Mouse (Mus musculus) cerebellum, adult 2 months (tissue): ENCODE data around the gene Gm9758.
"Not testable (repeated sequence)": the region's sequence is repeated elsewhere in the genome, so short reads cannot be mapped to it uniquely, and the experiment has no call there.

ENCODE experiments used
- CTCF ChIP-seq: fragments of 200-500 bp; IDR thresholded peaks from 2 replicates; pipeline ENCODE4 v1.5.1; 2011; ENCODE audit warnings: low read depth, mild to moderate bottlenecking, control low read depth, low read length, moderate library complexity, borderline replicate concordance; ENCODE audit not compliant: insufficient read depth
- POLR2A ChIP-seq: fragments of 200-500 bp; IDR thresholded peaks from 2 replicates; pipeline ENCODE4 v1.6.1; 2011; ENCODE audit warnings: low read length, control low read depth, borderline replicate concordance; ENCODE audit not compliant: insufficient read depth

GRCm38 (mm10) chr5:14941043-14941442 lies 26.3 kb upstream of the Gm9758 start:
- TF ChIP-seq CTCF, POLR2A: not testable (repeated sequence)
